Mouse (Mus musculus) lung, postnatal 0 days (tissue): Measurements from ENCODE around the gene Asic5. TPM values are rescaled to one million over a fixed set of nuclear protein-coding genes. Genes with fewer than 3 reads are reported as not detected.

Source experiments
- ATAC-seq: fragments of 200-750 bp; cut with Nextera tagmentation; 2 replicates; pipeline ENCODE4 v1.8.0; 2017; ENCODE audit warnings: moderate library complexity
- DNase-seq: peaks from one replicate; pipeline ENCODE4 v3.0.0-alpha.2; 2016; ENCODE audit warnings: low spot score
- H3K27ac ChIP-seq: fragments of 300-500 bp; sonication (generic); 2 replicates; pipeline ENCODE4 v1.5.1; 2014; ENCODE audit warnings: antibody characterized with exemption, mild to moderate bottlenecking, low read length, mixed read lengths
- H3K27me3 ChIP-seq: fragments of 300-500 bp; sonication (generic); replicated peaks from 2 replicates; pipeline ENCODE4 v1.6.1; 2014; ENCODE audit warnings: low read length, mixed read lengths; ENCODE audit not compliant: insufficient read depth
- H3K36me3 ChIP-seq: fragments of 300-500 bp; sonication (generic); 2 replicates; pipeline ENCODE4 v1.6.1; 2014; ENCODE audit warnings: low read length, mixed read lengths; ENCODE audit not compliant: insufficient read depth
- H3K4me1 ChIP-seq: fragments of 300-500 bp; sonication (generic); 2 replicates; pipeline ENCODE4 v1.6.1; 2014; ENCODE audit warnings: antibody characterized with exemption, low read depth, low read length, mixed read lengths; ENCODE audit not compliant: insufficient read depth
- H3K4me2 ChIP-seq: fragments of 300-500 bp; sonication (generic); replicated peaks from 2 replicates; pipeline ENCODE4 v1.6.1; 2014; ENCODE audit warnings: low read depth, mild to moderate bottlenecking, low read length, moderate library complexity, mixed read lengths
- H3K4me3 ChIP-seq: fragments of 300-500 bp; sonication (generic); 2 replicates; pipeline ENCODE4 v1.5.1; 2014; ENCODE audit warnings: low read depth, low read length
- H3K9ac ChIP-seq: fragments of 300-500 bp; sonication (generic); replicated peaks from 2 replicates; pipeline ENCODE4 v1.6.1; 2014; ENCODE audit warnings: low read depth, mild to moderate bottlenecking
- H3K9me3 ChIP-seq: fragments of 300-500 bp; sonication (generic); 2 replicates; pipeline ENCODE4 v1.6.1; 2016; ENCODE audit warnings: low read length, mixed read lengths
- CTCF ChIP-seq: IDR thresholded peaks from 2 replicates; pipeline ENCODE4 v1.5.1; 2016; ENCODE audit warnings: antibody characterized with exemption, mild to moderate bottlenecking
- EP300 ChIP-seq: IDR thresholded peaks from 2 replicates; pipeline ENCODE4 v1.6.1; 2016; ENCODE audit warnings: antibody characterized with exemption, mild to moderate bottlenecking, control low read depth
- WGBS: fragments of 180-500 bp; shearing (Covaris S2); extraction: QIAGEN DNeasy Blood & Tissue Kit; methylation state at CpG from one replicate; pipeline ENCODE4 v1.1.7; 2014; 5-methylcytosine and 5-hydroxymethylcytosine counted together
- polyA plus RNA-seq: library from polyadenylated mRNA; unstranded; fragments of >200 nt; fragmentation: Nextera tagmentation; extraction: Ambion mirVana; gene quantifications from 2 replicates; pipeline ENCODE4 v1.2.1, GENCODE M21; 2015

Gene Asic5
- polyA plus RNA-seq, 1 experiment from 2014 or later: 0.12 TPM

DNA sequence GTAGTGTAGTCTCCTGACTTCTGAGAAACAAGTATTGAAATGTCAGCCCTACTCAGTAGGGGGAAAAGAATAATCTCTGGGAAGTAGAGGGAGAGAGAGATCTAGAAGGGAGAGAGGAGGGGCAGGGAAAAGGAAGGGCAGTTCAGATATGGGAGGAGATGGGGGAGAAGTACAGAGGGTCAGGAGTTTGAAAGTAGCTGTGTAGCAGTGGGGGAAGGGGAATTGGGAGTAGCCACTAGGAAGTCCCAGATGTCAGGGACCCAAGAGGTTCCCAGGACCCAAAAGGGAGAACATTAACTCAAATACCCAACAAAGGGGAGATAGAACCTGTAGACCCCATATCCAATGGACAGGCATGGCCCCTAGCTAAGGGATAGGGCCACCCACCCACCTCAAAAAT is 6.0 kb upstream of the Asic5 start, which contains the start of gene Tdo2:
TSS of gene Tdo2 (minus strand) at position 101 of the 400 bp plus-strand sequence.
- no peak for ATAC-seq
- no peak within 1 kb of the TSS for H3K4me2 ChIP-seq
- TF ChIP-seq EP300 (no peak), CTCF (no peak)

GRCm38 (mm10) chr3:81981576-81981975 is 514 bp upstream of the Asic5 start:
- Histone ChIP-seq H3K9me3 (no peaks in the 10 kb centered on the region), H3K4me1 (no peaks in the 10 kb centered on the region), H3K4me2 (no peak overlapping the region), H3K27me3 (no peaks in the 10 kb centered on the region), H3K27ac (no peak overlapping the region), H3K36me3 (no peaks in the 10 kb centered on the region), H3K4me3 (no peak overlapping the region), H3K9ac (no peak overlapping the region)
- DNase-seq (peak; percentile 47), ATAC-seq (peak; percentile 61)
- TF ChIP-seq CTCF (no peak), EP300 (no peak)
- WGBS: 40% methylated on average over 5 of the region's 5 CpGs

More for the DNA sequence above, 6.0 kb upstream of the Asic5 start, which contains the start of gene Tdo2:
- Histone ChIP-seq H3K36me3 (no peaks in the 10 kb centered on the region), H3K27me3 (no peaks in the 10 kb centered on the region), H3K9ac (no peak within 1 kb of the TSS), H3K4me3 (no peak within 1 kb of the TSS), H3K9me3 (no peaks in the 10 kb centered on the region), H3K4me1 (no peaks in the 10 kb centered on the region; the same call in 1 of the 2 replicates), H3K27ac (no peak within 1 kb of the TSS)
- DNase-seq: no peak

GRCm38 (mm10) chr3:81983120-81983895 is 1.2 kb downstream of the Asic5 start:
- no peak overlapping the region for H3K4me2 ChIP-seq
- no peak for TF ChIP-seq CTCF
- no peak for TF ChIP-seq EP300
- no peaks in the 10 kb centered on the region for H3K4me1 ChIP-seq
- DNase-seq (no peak), ATAC-seq (no peak)
- H3K27me3 ChIP-seq: no peaks in the 10 kb centered on the region
- no peak overlapping the region for H3K27ac ChIP-seq
- no peak overlapping the region for H3K9ac ChIP-seq
- H3K36me3 ChIP-seq: no peaks in the 10 kb centered on the region
- no peak overlapping the region for H3K4me3 ChIP-seq
- 61% methylated on average over 8 of the region's 8 CpGs for WGBS
- H3K9me3 ChIP-seq: no peaks in the 10 kb centered on the region

DNA sequence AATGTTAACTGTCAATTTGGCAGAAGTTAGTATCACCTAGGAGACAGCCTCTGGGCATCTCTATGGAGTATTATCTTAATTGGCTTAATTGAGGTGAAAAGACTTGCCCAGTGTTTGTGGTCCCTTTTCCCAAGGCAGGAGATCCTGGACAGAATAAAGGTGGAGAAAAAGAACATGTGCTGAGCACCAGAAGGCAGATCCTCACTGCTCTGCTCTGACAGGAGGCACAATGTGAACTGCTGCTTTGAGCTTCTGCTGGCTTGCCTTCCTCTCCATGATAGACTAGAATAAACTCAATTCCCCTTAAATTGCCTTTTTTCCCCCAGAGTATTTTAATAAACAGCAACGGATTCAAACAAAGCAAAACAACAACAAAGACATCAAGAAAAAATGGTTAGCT is 3.0 kb downstream of the Asic5 start:
- Histone ChIP-seq H3K4me1 (peaks cover 3% of the 10 kb centered on the region), H3K9me3 (no peaks in the 10 kb centered on the region), H3K36me3 (no peaks in the 10 kb centered on the region), H3K4me3 (no peak overlapping the region), H3K27me3 (no peaks in the 10 kb centered on the region), H3K4me2 (no peak overlapping the region), H3K9ac (no peak overlapping the region), H3K27ac (no peak overlapping the region)
- DNase-seq (no peak), ATAC-seq (no peak)
- WGBS: 35% methylated on average over 1 of the region's 1 CpGs
- TF ChIP-seq CTCF (no peak), EP300 (no peak)

- no peaks in the 10 kb centered on the region for H3K36me3 ChIP-seq
- no peak for ATAC-seq
- no peak overlapping the region for H3K4me2 ChIP-seq
- no peaks in the 10 kb centered on the region for H3K9me3 ChIP-seq
- no peak for DNase-seq
- no peak for TF ChIP-seq CTCF
- TF ChIP-seq EP300: no peak
- peaks cover 3% of the 10 kb centered on the region for H3K4me1 ChIP-seq
- no peak overlapping the region for H3K9ac ChIP-seq
- H3K27me3 ChIP-seq: no peaks in the 10 kb centered on the region
- no peak overlapping the region for H3K27ac ChIP-seq
- WGBS: 77% methylated on average over 2 of the region's 2 CpGs
- H3K4me3 ChIP-seq: no peak overlapping the region
These were observed 4.0 kb downstream of the Asic5 start for GRCm38 (mm10) chr3:81986103-81986502.

DNA sequence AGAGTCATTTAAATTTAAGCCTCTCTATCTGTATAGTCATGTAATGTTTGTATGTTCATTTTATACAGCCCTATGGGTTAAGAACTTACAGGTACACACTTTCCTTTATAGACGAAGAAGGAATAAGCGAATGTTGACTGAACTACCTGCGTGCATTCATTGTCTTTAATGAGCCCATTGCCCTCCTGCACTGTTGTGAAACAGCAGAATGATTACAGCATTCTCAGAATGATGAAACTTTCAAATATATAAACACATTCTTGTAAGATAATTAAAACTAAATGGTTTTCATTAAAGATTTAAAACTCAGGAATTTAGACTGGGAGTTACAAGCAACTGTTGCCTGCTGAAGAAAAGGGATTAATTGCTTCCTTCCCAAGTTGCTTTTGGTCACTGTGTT is 5.5 kb downstream of the Asic5 start:
- Histone ChIP-seq H3K4me2 (no peak overlapping the region), H3K4me1 (peaks cover 3% of the 10 kb centered on the region), H3K9me3 (no peaks in the 10 kb centered on the region), H3K27ac (no peak overlapping the region), H3K9ac (no peak overlapping the region), H3K4me3 (no peak overlapping the region), H3K36me3 (no peaks in the 10 kb centered on the region), H3K27me3 (no peaks in the 10 kb centered on the region)
- WGBS: 83% methylated on average over 3 of the region's 3 CpGs
- no peak for ATAC-seq
- peak; percentile 15 for DNase-seq
- TF ChIP-seq CTCF (no peak), EP300 (no peak)
